ENCODE assay signal across 10 mouse cellular contexts in the genomic region with DNA sequence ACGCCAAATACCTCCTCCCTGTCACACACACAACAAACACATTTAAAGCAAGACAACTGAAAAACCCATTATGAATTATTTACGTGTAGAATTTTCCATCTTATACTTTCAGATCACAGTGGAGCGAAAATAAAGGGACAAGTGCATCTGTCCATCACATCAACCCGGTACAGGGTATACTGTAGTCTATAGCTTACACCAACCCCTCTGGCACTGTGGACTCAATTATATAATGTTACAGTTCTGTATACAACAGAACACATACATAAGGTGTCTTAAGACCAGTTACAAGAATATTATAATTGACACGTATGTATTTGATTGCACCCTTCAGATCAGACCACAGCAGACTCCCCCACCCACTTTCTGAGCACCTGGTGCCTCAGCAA. TPM values are rescaled to one million over a fixed set of nuclear protein-coding genes. Genes with fewer than 3 reads are reported as not detected.
DNase-seq lines count a peak whose midpoint lies in the region; ATAC-seq and TF ChIP-seq lines count a peak whose summit lies in the region.
"Had no signal": no experiment of that assay in that cellular context is flagged by ENCODE, and none has a peak within 500 bp of the region (broad histone marks: within the 10 kb centered on the region; RNA-seq: fewer than 3 reads in every experiment).

No protein-coding gene starts in this region.

- H3K27ac ChIP-seq in kidney, adult 2 months (ENCODE audit: insufficient read depth, low read depth, low read length), result 0 out of 2 replicates have a peak overlapping the region, but pooled peaks have one; percentile 30
- no peak overlapping the region for H3K27ac ChIP-seq in embryonic facial prominence, embryonic 11.5 days (replicated peaks; ENCODE audit: low read depth, low read length)
- H3K27ac ChIP-seq in forebrain, embryonic 16.5 days (ENCODE audit: low read length), result peak overlapping the region; percentile 43; the same call in 1 of the 2 replicates
- peak overlapping the region; percentile 94 for H3K27ac ChIP-seq in midbrain, embryonic 13.5 days

- no peak for TF ChIP-seq CTCF in kidney, adult 2 months (conservative IDR thresholded peaks at IDR 0.05; ENCODE audit: insufficient read depth, insufficient read length, low read depth, low read length)

- H3K9me3 ChIP-seq in embryonic facial prominence, embryonic 11.5 days (replicated peaks; ENCODE audit: control insufficient read depth, low read length), result no peaks in the 10 kb centered on the region
- no peaks in the 10 kb centered on the region for H3K9me3 ChIP-seq in forebrain, embryonic 16.5 days (ENCODE audit: control insufficient read depth, low read length)
- H3K9me3 ChIP-seq in midbrain, embryonic 13.5 days, result no peaks in the 10 kb centered on the region

- no peak overlapping the region for H3K4me3 ChIP-seq in kidney, adult 2 months (ENCODE audit: insufficient read depth, low read depth, low read length)
- H3K4me3 ChIP-seq in embryonic facial prominence, embryonic 11.5 days (ENCODE audit: low read depth, low read length), result no peak overlapping the region
- no peak overlapping the region for H3K4me3 ChIP-seq in forebrain, embryonic 16.5 days (replicated peaks; ENCODE audit: low read length)
- peak overlapping the region; percentile 11; the same call in 1 of the 2 replicates for H3K4me3 ChIP-seq in midbrain, embryonic 13.5 days (replicated peaks)

- DNase-seq in kidney, adult 2 months, result no peak
- no peak for DNase-seq in kidney, adult 9 months
- no peak for DNase-seq in embryonic facial prominence, embryonic 11.5 days (ENCODE audit: low spot score)
- DNase-seq in left cerebral cortex, postnatal 14 days (ENCODE audit: low spot score in 2 of 2), result no peak
- DNase-seq: cerebellum, adult 9-10 months; liver, postnatal 0 days had no signal

- peaks cover 25% of the 10 kb centered on the region for H3K4me1 ChIP-seq in kidney, adult 2 months (ENCODE audit: control insufficient read depth, insufficient read depth, low read length)
- no peaks in the 10 kb centered on the region for H3K4me1 ChIP-seq in embryonic facial prominence, embryonic 11.5 days (ENCODE audit: control insufficient read depth, insufficient read depth, low read length)
- H3K4me1 ChIP-seq in forebrain, embryonic 16.5 days (replicated peaks; ENCODE audit: control insufficient read depth, insufficient read depth, low read length), result peaks cover 17% of the 10 kb centered on the region
- peaks cover 40% of the 10 kb centered on the region for H3K4me1 ChIP-seq in midbrain, embryonic 13.5 days (replicated peaks)

- TF ChIP-seq POLR2A in kidney, adult 2 months (IDR thresholded peaks at IDR 0.05; ENCODE audit: low read depth, low read length), result no peak

- WGBS in kidney, adult 2 months, result 75% methylated on average over 5 of the region's 5 CpGs
- WGBS in embryonic facial prominence, embryonic 11.5 days, result 72% methylated on average over 5 of the region's 5 CpGs
- 52% methylated on average over 5 of the region's 5 CpGs for WGBS in forebrain, embryonic 16.5 days
- 50% methylated on average over 5 of the region's 5 CpGs for WGBS in midbrain, embryonic 13.5 days

- H3K4me2 ChIP-seq in embryonic facial prominence, embryonic 11.5 days (ENCODE audit: low read depth, low read length), result no peak overlapping the region
- peak overlapping the region; percentile 28 for H3K4me2 ChIP-seq in forebrain, embryonic 16.5 days (ENCODE audit: low read length)
- H3K4me2 ChIP-seq in midbrain, embryonic 13.5 days (replicated peaks), result peak overlapping the region; percentile 38

- H3K36me3 ChIP-seq in kidney, adult 2 months (ENCODE audit: control insufficient read depth, insufficient read depth, low read length), result no peaks in the 10 kb centered on the region
- H3K36me3 ChIP-seq in embryonic facial prominence, embryonic 11.5 days (replicated peaks; ENCODE audit: control insufficient read depth, insufficient read depth, low read depth, low read length), result no peaks in the 10 kb centered on the region; the same call in 1 of the 2 replicates
- H3K36me3 ChIP-seq in forebrain, embryonic 16.5 days (ENCODE audit: control insufficient read depth, insufficient read depth), result no peaks in the 10 kb centered on the region
- H3K36me3 ChIP-seq in midbrain, embryonic 13.5 days, result peaks cover 9% of the 10 kb centered on the region

- no peak for ATAC-seq in embryonic facial prominence, embryonic 11.5 days (replicated peaks; ENCODE audit: insufficient number of reproducible peaks, low FRiP score, low TSS enrichment, low read depth)
- 0 out of 2 replicates have a peak, but pooled peaks have one; percentile 19 for ATAC-seq in forebrain, embryonic 16.5 days
- peak; percentile 69 for ATAC-seq in midbrain, embryonic 13.5 days
- ATAC-seq in monocyte, adult 5-6 weeks (replicated peaks; ENCODE audit: insufficient number of reproducible peaks, low FRiP score, low TSS enrichment, poor library complexity, severe bottlenecking), result no peak
- no peak for ATAC-seq in cerebellum, adult (ENCODE audit: insufficient number of reproducible peaks, low FRiP score, low TSS enrichment)
- ATAC-seq: liver, postnatal 0 days had no signal

- intact Hi-C loops in left cerebral cortex, postnatal 14 days (cut with DNase I), result no loop called here

- H3K27me3 ChIP-seq in kidney, adult 2 months (replicated peaks; ENCODE audit: control insufficient read depth, insufficient read depth, low read length), result no peaks in the 10 kb centered on the region
- H3K27me3 ChIP-seq in embryonic facial prominence, embryonic 11.5 days (ENCODE audit: control insufficient read depth, insufficient read depth, low read length), result no peaks in the 10 kb centered on the region
- no peaks in the 10 kb centered on the region for H3K27me3 ChIP-seq in forebrain, embryonic 16.5 days (replicated peaks; ENCODE audit: control insufficient read depth, insufficient read depth, low read length)
- no peaks in the 10 kb centered on the region for H3K27me3 ChIP-seq in midbrain, embryonic 13.5 days

- H3K9ac ChIP-seq in embryonic facial prominence, embryonic 11.5 days (replicated peaks; ENCODE audit: low read length), result peak overlapping the region; percentile 25; the same call in 1 of the 2 replicates
- H3K9ac ChIP-seq in forebrain, embryonic 16.5 days (replicated peaks; ENCODE audit: low read depth, low read length), result peak overlapping the region; percentile 46
- H3K9ac ChIP-seq in midbrain, embryonic 13.5 days (replicated peaks), result peak overlapping the region; percentile 61

RNA-seq across cellular contexts. Expression of gene Sox13, which starts 27.1 kb away (rescaled TPM):
- 46.7 and 51.2 TPM in 2 replicates for polyA plus RNA-seq in kidney, adult 2 months (2012; rRNA removed)
- 5.7 and 6.4 TPM in 2 replicates for polyA plus RNA-seq in embryonic facial prominence, embryonic 11.5 days (2014; fragmentation: Nextera tagmentation; extraction: Ambion mirVana)
- polyA plus RNA-seq in forebrain, embryonic 16.5 days (2015; fragmentation: Nextera tagmentation; extraction: Ambion mirVana), result 3.6 and 4.4 TPM in 2 replicates
- polyA plus RNA-seq in midbrain, embryonic 13.5 days (2015; fragmentation: Nextera tagmentation; extraction: Ambion mirVana), result 12.5 and 13.9 TPM in 2 replicates
- total RNA-seq in monocyte, adult 5-6 weeks (2017), result not detected in 3 replicates
- total RNA-seq in left cerebral cortex, postnatal 14 days (2021), result 1 to 10 TPM; 6.5 to 9.9 TPM

RNA-seq across cellular contexts. Expression of gene Etnk2, which starts 33.7 kb away (rescaled TPM):
- 5.4 and 5.6 TPM in 2 replicates for polyA plus RNA-seq in kidney, adult 2 months (2012; rRNA removed)
- 1.5 and 2.8 TPM in 2 replicates for polyA plus RNA-seq in embryonic facial prominence, embryonic 11.5 days (2014; fragmentation: Nextera tagmentation; extraction: Ambion mirVana)
- 4.5 and 9.5 TPM in 2 replicates for polyA plus RNA-seq in forebrain, embryonic 16.5 days (2015; fragmentation: Nextera tagmentation; extraction: Ambion mirVana)
- 7.3 and 7.6 TPM in 2 replicates for polyA plus RNA-seq in midbrain, embryonic 13.5 days (2015; fragmentation: Nextera tagmentation; extraction: Ambion mirVana)
- 0.85 to 1.4 TPM in 2 of 3 replicates, not detected in the other for total RNA-seq in monocyte, adult 5-6 weeks (2017)
- total RNA-seq in left cerebral cortex, postnatal 14 days (2021), result 1 to 10 TPM; 6.0 TPM

RNA-seq across cellular contexts. Expression of gene Ren1, which starts 46.8 kb away (rescaled TPM):
- 187 and 262 TPM in 2 replicates for polyA plus RNA-seq in kidney, adult 2 months (2012; rRNA removed)
- polyA plus RNA-seq in embryonic facial prominence, embryonic 11.5 days (2014; fragmentation: Nextera tagmentation; extraction: Ambion mirVana), result not detected in 2 replicates
- polyA plus RNA-seq in forebrain, embryonic 16.5 days (2015; fragmentation: Nextera tagmentation; extraction: Ambion mirVana), result 0.30 TPM in 1 of 2 replicates, not detected in the other
- not detected in 2 replicates for polyA plus RNA-seq in midbrain, embryonic 13.5 days (2015; fragmentation: Nextera tagmentation; extraction: Ambion mirVana)
- not detected in 3 replicates for total RNA-seq in monocyte, adult 5-6 weeks (2017)
- not detected for total RNA-seq in left cerebral cortex, postnatal 14 days (2021)

Comparison
In these comparisons a context has a peak if more than half of its experiments do, and no peak if none do; other contexts are left out.
1. ATAC-seq: peak in forebrain, embryonic 16.5 days (single experiment) and midbrain, embryonic 13.5 days (single experiment); none in embryonic facial prominence, embryonic 11.5 days (single experiment), monocyte, adult 5-6 weeks (single experiment) and cerebellum, adult (single experiment).
2. RNA of gene Ren1, which starts 46.8 kb away (polyA plus RNA-seq): 187 to 262 TPM in kidney, adult 2 months; not detected in embryonic facial prominence, embryonic 11.5 days, not detected in midbrain, embryonic 13.5 days and 0.30 TPM in forebrain, embryonic 16.5 days; every median in the first group is over 100 times any median in the second.
3. Peak in every context shown above with its lines, with median percentiles within 50 percentile points of each other: H3K9ac ChIP-seq.